Mouse (Mus musculus): ENCODE data around the gene Scgb1b10. TPM values are rescaled to one million over a fixed set of nuclear protein-coding genes. Genes with fewer than 3 reads are reported as not detected.
"Not testable (repeated sequence)": the region's sequence is repeated elsewhere in the genome, so short reads cannot be mapped to it uniquely, and the experiment has no call there.

Scgb1b10 gene
- total RNA-seq (2021), result not detected
- long read RNA-seq, experiment 1, result 0 reads
- long read RNA-seq, experiment 2, result 0 reads

DNA sequence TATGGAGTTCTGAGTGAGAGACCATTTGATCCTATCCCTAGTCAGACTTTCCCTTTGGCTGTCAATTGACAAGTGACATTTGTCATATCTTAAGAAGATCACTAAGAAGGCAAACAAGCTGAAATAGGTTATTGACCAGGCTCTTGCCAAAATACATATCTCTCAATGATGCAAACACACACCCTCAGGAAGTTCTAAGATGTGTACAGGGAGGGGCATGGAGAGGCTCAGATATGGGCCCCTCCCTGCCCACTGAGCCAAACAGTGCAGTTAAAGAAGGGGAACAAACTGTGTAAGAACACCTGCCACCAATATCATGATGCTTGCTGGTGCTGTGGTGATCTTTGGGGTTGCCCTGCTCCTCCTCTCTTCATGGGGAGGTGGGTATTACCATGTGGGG is at the start of gene Scgb1b10:
Gene Scgb1b10, plus strand, starts transcription at position 301 of the 400 bp plus-strand sequence.
- DNase-seq (ENCODE audit: low spot score in 2 of 2); intact Hi-C loops (cut with DNase I): not testable (repeated sequence)

Other genes with a start within 250 kb of the Scgb1b10 start
- not detected for gene Scgb2b11, start 110.3 kb downstream of the Scgb1b10 start, total RNA-seq (2021)
- not detected for gene Scgb1b11, start 122.0 kb downstream of the Scgb1b10 start, total RNA-seq (2021)
- gene Scgb2b12, start 226.4 kb downstream of the Scgb1b10 start, total RNA-seq (2021), result not detected
- not detected for gene Scgb1b12, start 233.3 kb downstream of the Scgb1b10 start, total RNA-seq (2021)

Data from left cerebral cortex, postnatal 14 days (tissue).